Mouse (Mus musculus): Measurements from ENCODE around the gene Arid3a. TPM values are rescaled to one million over a fixed set of nuclear protein-coding genes. Genes with fewer than 3 reads are reported as not detected.
"Not testable (repeated sequence)": the region's sequence is repeated elsewhere in the genome, so short reads cannot be mapped to it uniquely, and the experiment has no call there.

Gene Arid3a
- 19.4 and 22.1 TPM in 2 replicates for polyA plus RNA-seq (2015; fragmentation: Nextera tagmentation; extraction: Ambion mirVana)

- Histone ChIP-seq H3K4me1 (ENCODE audit: control insufficient read depth, insufficient read depth, low read length) (peaks cover 41% of the 10 kb centered on the region), H3K27me3 (replicated peaks; ENCODE audit: control insufficient read depth, insufficient read depth, low read length) (peaks cover 9% of the 10 kb centered on the region), H3K36me3 (ENCODE audit: control insufficient read depth, insufficient read depth, low read length) (peaks cover 10% of the 10 kb centered on the region; the same call in 1 of the 2 replicates), H3K27ac (ENCODE audit: low read length) (peak within 1 kb of the TSS; percentile 99), H3K4me3 (ENCODE audit: low read length) (peak within 1 kb of the TSS; percentile 99), H3K9me3 (ENCODE audit: control insufficient read depth, low read length) (no peaks in the 10 kb centered on the region), H3K9ac (ENCODE audit: low read depth, low read length) (peak within 1 kb of the TSS; percentile 100), H3K4me2 (ENCODE audit: low read depth, low read length) (peak within 1 kb of the TSS; percentile 86)
- under 1% methylated on average over 63 of the region's 63 CpGs for WGBS
- ATAC-seq = peak; percentile 79
Observed at GRCm38 (mm10) chr10:79926491-79927323, at the start of gene Arid3a. Gene Arid3a, plus strand, starts transcription at chr10:79927043.

GRCm38 (mm10) chr10:79877174-79877573 lies 49.7 kb upstream of the Arid3a start:
- peaks cover 39% of the 10 kb centered on the region for H3K4me1 ChIP-seq (ENCODE audit: control insufficient read depth, insufficient read depth, low read length)
- no peak overlapping the region for H3K4me3 ChIP-seq (ENCODE audit: low read length)
- H3K36me3 ChIP-seq (ENCODE audit: control insufficient read depth, insufficient read depth, low read length) = no peaks in the 10 kb centered on the region
- no peak overlapping the region for H3K27ac ChIP-seq (ENCODE audit: low read length)
- WGBS = 35% methylated on average over 1 of the region's 1 CpGs
- H3K27me3 ChIP-seq (replicated peaks; ENCODE audit: control insufficient read depth, insufficient read depth, low read length) = peaks cover 1% of the 10 kb centered on the region; the same call in 1 of the 2 replicates
- ATAC-seq = no peak
- H3K4me2 ChIP-seq (ENCODE audit: low read depth, low read length) = no peak overlapping the region
- no peak overlapping the region for H3K9ac ChIP-seq (ENCODE audit: low read depth, low read length)
- H3K9me3 ChIP-seq (ENCODE audit: control insufficient read depth, low read length) = no peaks in the 10 kb centered on the region

- Histone ChIP-seq H3K27ac (ENCODE audit: low read length) (no peak overlapping the region), H3K9ac (ENCODE audit: low read depth, low read length) (no peak overlapping the region), H3K36me3 (ENCODE audit: control insufficient read depth, insufficient read depth, low read length) (no peaks in the 10 kb centered on the region), H3K4me2 (ENCODE audit: low read depth, low read length) (no peak overlapping the region), H3K9me3 (ENCODE audit: control insufficient read depth, low read length) (no peaks in the 10 kb centered on the region), H3K27me3 (replicated peaks; ENCODE audit: control insufficient read depth, insufficient read depth, low read length) (peaks cover 3% of the 10 kb centered on the region; the same call in 1 of the 2 replicates), H3K4me1 (ENCODE audit: control insufficient read depth, insufficient read depth, low read length) (peaks cover 41% of the 10 kb centered on the region), H3K4me3 (ENCODE audit: low read length) (no peak overlapping the region)
- ATAC-seq = no peak
- WGBS = 58% methylated on average over 12 of the region's 12 CpGs
Observed at GRCm38 (mm10) chr10:79877757-79878156, 49.1 kb upstream of the Arid3a start.

GRCm38 (mm10) chr10:79879527-79879926 lies 47.3 kb upstream of the Arid3a start:
- H3K27ac ChIP-seq (ENCODE audit: low read length) = no peak overlapping the region
- 25% methylated on average over 3 of the region's 3 CpGs for WGBS

GRCm38 (mm10) chr10:79880721-79881120 lies 46.1 kb upstream of the Arid3a start:
- 0 out of 2 replicates have a peak overlapping the region, but pooled peaks have one; percentile 2 for H3K9ac ChIP-seq (ENCODE audit: low read depth, low read length)
- H3K4me3 ChIP-seq (ENCODE audit: low read length) = no peak overlapping the region
- ATAC-seq = 0 out of 2 replicates have a peak, but pooled peaks have one; percentile 31
- H3K4me2 ChIP-seq (ENCODE audit: low read depth, low read length) = no peak overlapping the region
- H3K4me1 ChIP-seq (ENCODE audit: control insufficient read depth, insufficient read depth, low read length) = peaks cover 28% of the 10 kb centered on the region
- H3K9me3 ChIP-seq (ENCODE audit: control insufficient read depth, low read length) = no peaks in the 10 kb centered on the region
- 0 out of 2 replicates have a peak, but pooled peaks cover 3% of the 10 kb centered on the region for H3K27me3 ChIP-seq (replicated peaks; ENCODE audit: control insufficient read depth, insufficient read depth, low read length)
- no peak overlapping the region for H3K27ac ChIP-seq (ENCODE audit: low read length)
- 14% methylated on average over 9 of the region's 9 CpGs for WGBS
- H3K36me3 ChIP-seq (ENCODE audit: control insufficient read depth, insufficient read depth, low read length) = no peaks in the 10 kb centered on the region

More at GRCm38 (mm10) chr10:79879527-79879926, 47.3 kb upstream of the Arid3a start:
- Histone ChIP-seq H3K9ac (ENCODE audit: low read depth, low read length) (no peak overlapping the region), H3K9me3 (ENCODE audit: control insufficient read depth, low read length) (no peaks in the 10 kb centered on the region), H3K4me2 (ENCODE audit: low read depth, low read length) (no peak overlapping the region), H3K36me3 (ENCODE audit: control insufficient read depth, insufficient read depth, low read length) (no peaks in the 10 kb centered on the region), H3K4me3 (ENCODE audit: low read length) (no peak overlapping the region), H3K4me1 (ENCODE audit: control insufficient read depth, insufficient read depth, low read length) (peaks cover 34% of the 10 kb centered on the region), H3K27me3 (replicated peaks; ENCODE audit: control insufficient read depth, insufficient read depth, low read length) (0 out of 2 replicates have a peak, but pooled peaks cover 3% of the 10 kb centered on the region)
- ATAC-seq = no peak

- ATAC-seq = peak; percentile 27; the same call in 1 of the 2 replicates
- H3K36me3 ChIP-seq (ENCODE audit: control insufficient read depth, insufficient read depth, low read length) = no peaks in the 10 kb centered on the region
- no peak overlapping the region; the same call in 1 of the 2 replicates for H3K4me3 ChIP-seq (ENCODE audit: low read length)
- H3K9ac ChIP-seq (ENCODE audit: low read depth, low read length) = peak overlapping the region; percentile 49; the same call in 1 of the 2 replicates
- no peaks in the 10 kb centered on the region for H3K9me3 ChIP-seq (ENCODE audit: control insufficient read depth, low read length)
- peaks cover 26% of the 10 kb centered on the region for H3K4me1 ChIP-seq (ENCODE audit: control insufficient read depth, insufficient read depth, low read length)
- H3K27me3 ChIP-seq (replicated peaks; ENCODE audit: control insufficient read depth, insufficient read depth, low read length) = 0 out of 2 replicates have a peak, but pooled peaks cover 3% of the 10 kb centered on the region
- peak overlapping the region; percentile 53 for H3K4me2 ChIP-seq (ENCODE audit: low read depth, low read length)
- WGBS = 7% methylated on average over 22 of the region's 22 CpGs
- H3K27ac ChIP-seq (ENCODE audit: low read length) = no peak overlapping the region
Observed at GRCm38 (mm10) chr10:79881981-79882380, 44.9 kb upstream of the Arid3a start.

GRCm38 (mm10) chr10:79883297-79884084 lies 43.4 kb upstream of the Arid3a start:
- Histone ChIP-seq H3K4me1 (ENCODE audit: control insufficient read depth, insufficient read depth, low read length) (peaks cover 24% of the 10 kb centered on the region), H3K4me2 (ENCODE audit: low read depth, low read length) (no peak overlapping the region), H3K36me3 (ENCODE audit: control insufficient read depth, insufficient read depth, low read length) (no peaks in the 10 kb centered on the region), H3K9ac (ENCODE audit: low read depth, low read length) (peak overlapping the region; percentile 44), H3K27me3 (replicated peaks; ENCODE audit: control insufficient read depth, insufficient read depth, low read length) (0 out of 2 replicates have a peak, but pooled peaks cover 3% of the 10 kb centered on the region), H3K9me3 (ENCODE audit: control insufficient read depth, low read length) (no peaks in the 10 kb centered on the region), H3K4me3 (ENCODE audit: low read length) (no peak overlapping the region), H3K27ac (ENCODE audit: low read length) (no peak overlapping the region)
- 0 out of 2 replicates have a peak, but pooled peaks have one; percentile 23 for ATAC-seq
- WGBS = 20% methylated on average over 22 of the region's 22 CpGs

- no peaks in the 10 kb centered on the region for H3K36me3 ChIP-seq (ENCODE audit: control insufficient read depth, insufficient read depth, low read length)
- H3K4me3 ChIP-seq (ENCODE audit: low read length) = no peak overlapping the region
- H3K27me3 ChIP-seq (replicated peaks; ENCODE audit: control insufficient read depth, insufficient read depth, low read length) = 0 out of 2 replicates have a peak, but pooled peaks cover 3% of the 10 kb centered on the region
- no peak overlapping the region for H3K4me2 ChIP-seq (ENCODE audit: low read depth, low read length)
- ATAC-seq = no peak
- H3K9ac ChIP-seq (ENCODE audit: low read depth, low read length) = no peak overlapping the region
- H3K9me3 ChIP-seq (ENCODE audit: control insufficient read depth, low read length) = no peaks in the 10 kb centered on the region
- H3K27ac ChIP-seq (ENCODE audit: low read length) = no peak overlapping the region
- H3K4me1 ChIP-seq (ENCODE audit: control insufficient read depth, insufficient read depth, low read length) = peaks cover 23% of the 10 kb centered on the region
- WGBS = 66% methylated on average over 4 of the region's 4 CpGs
Observed at GRCm38 (mm10) chr10:79884446-79884845, 42.4 kb upstream of the Arid3a start.

- 48% methylated on average over 2 of the region's 3 CpGs for WGBS
Observed at GRCm38 (mm10) chr10:79884938-79885337, 41.9 kb upstream of the Arid3a start.

More at GRCm38 (mm10) chr10:79884938-79885337, 41.9 kb upstream of the Arid3a start:
- H3K36me3 ChIP-seq (ENCODE audit: control insufficient read depth, insufficient read depth, low read length); H3K9me3 ChIP-seq (ENCODE audit: control insufficient read depth, low read length); H3K27me3 ChIP-seq (replicated peaks; ENCODE audit: control insufficient read depth, insufficient read depth, low read length); H3K27ac ChIP-seq (ENCODE audit: low read length); H3K4me3 ChIP-seq (ENCODE audit: low read length); ATAC-seq; H3K4me2 ChIP-seq (ENCODE audit: low read depth, low read length); H3K9ac ChIP-seq (ENCODE audit: low read depth, low read length): not testable (repeated sequence)
- H3K4me1 ChIP-seq (ENCODE audit: control insufficient read depth, insufficient read depth, low read length) = peaks cover 18% of the 10 kb centered on the region
